Mouse (Mus musculus) neural tube, embryonic 15.5 days (tissue): ENCODE results near the gene Gmnc. TPM values are rescaled to one million over a fixed set of nuclear protein-coding genes. Genes with fewer than 3 reads are reported as not detected.

Experiments
- ATAC-seq: fragments of 200-750 bp; cut with Nextera tagmentation; 2 replicates; pipeline ENCODE4 v1.8.0; 2017; ENCODE audit warnings: mild to moderate bottlenecking, moderate TSS enrichment, moderate library complexity; ENCODE audit not compliant: low FRiP score
- H3K27ac ChIP-seq: fragments of 300-500 bp; sonication (generic); replicated peaks from 2 replicates; pipeline ENCODE4 v1.5.1; 2015; ENCODE audit warnings: mild to moderate bottlenecking, inconsistent platforms
- H3K27me3 ChIP-seq: fragments of 300-500 bp; sonication (generic); replicated peaks from 2 replicates; pipeline ENCODE4 v1.6.1; 2015; ENCODE audit warnings: inconsistent platforms
- H3K36me3 ChIP-seq: fragments of 300-500 bp; sonication (generic); 2 replicates; pipeline ENCODE4 v1.6.1; 2015; ENCODE audit warnings: inconsistent platforms
- H3K4me1 ChIP-seq: fragments of 300-500 bp; sonication (generic); 2 replicates; pipeline ENCODE4 v1.6.1; 2015; ENCODE audit warnings: inconsistent platforms
- H3K4me2 ChIP-seq: fragments of 300-500 bp; sonication (generic); 2 replicates; pipeline ENCODE4 v1.6.1; 2015; ENCODE audit warnings: inconsistent platforms, mild to moderate bottlenecking, moderate library complexity
- H3K4me3 ChIP-seq: fragments of 300-500 bp; sonication (generic); replicated peaks from 2 replicates; pipeline ENCODE4 v1.5.1; 2015; ENCODE audit warnings: mild to moderate bottlenecking, inconsistent platforms
- H3K9ac ChIP-seq: fragments of 300-500 bp; sonication (generic); replicated peaks from 2 replicates; pipeline ENCODE4 v1.6.1; 2015; ENCODE audit warnings: mild to moderate bottlenecking, inconsistent platforms
- H3K9me3 ChIP-seq: fragments of 300-500 bp; sonication (generic); replicated peaks from 2 replicates; pipeline ENCODE4 v1.6.1; 2016; ENCODE audit warnings: inconsistent platforms
- WGBS: fragments of 180-500 bp; shearing (Covaris S2); methylation state at CpG from one replicate; pipeline ENCODE4 v1.1.7; 2015; ENCODE audit warnings: mixed read lengths; 5-methylcytosine and 5-hydroxymethylcytosine counted together
- polyA plus RNA-seq: library from polyadenylated mRNA; unstranded; fragments of >200 nt; fragmentation: Nextera tagmentation; extraction: Ambion mirVana; gene quantifications from 2 replicates; pipeline ENCODE4 v1.2.1, GENCODE M21; 2015

Gene Gmnc
- 0.86 and 1.3 TPM in 2 replicates for polyA plus RNA-seq

DNA sequence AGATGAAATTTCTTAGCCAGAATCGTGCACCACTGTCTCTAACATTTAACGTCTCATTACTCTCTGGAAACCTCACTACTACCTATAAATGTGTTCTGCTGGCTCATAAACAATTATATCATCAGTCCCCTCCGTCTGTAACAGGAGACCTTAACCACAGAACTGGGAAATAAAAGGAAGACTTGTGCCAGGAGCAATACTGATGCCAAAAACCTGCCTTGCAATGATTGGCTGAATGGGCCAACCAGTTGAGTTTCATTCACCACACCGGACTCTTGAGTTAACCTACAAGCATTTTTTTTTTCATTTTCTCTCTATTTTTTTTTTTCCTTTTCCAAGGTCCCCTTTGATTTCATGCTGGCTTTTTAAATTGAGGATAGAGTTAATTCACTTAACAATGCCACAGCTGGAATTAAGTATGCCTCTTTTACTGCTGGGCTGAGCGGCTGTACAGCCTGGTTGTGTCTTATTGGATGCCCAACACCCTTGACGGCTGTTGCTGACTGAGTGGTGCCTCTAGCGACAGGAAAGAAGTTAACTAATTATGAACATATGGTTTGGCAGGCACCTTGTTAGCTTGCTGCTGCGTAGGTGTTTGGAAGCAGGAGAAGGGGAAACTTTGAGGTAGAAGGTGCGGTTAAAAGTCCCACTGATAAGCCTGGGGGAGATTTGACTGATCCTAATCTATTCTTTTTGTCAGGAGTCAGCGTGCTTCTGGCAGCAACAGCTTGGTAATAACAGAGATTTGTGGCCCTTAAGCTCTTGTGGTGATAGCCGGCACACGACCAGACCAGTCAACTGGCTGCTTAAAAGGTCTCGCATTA, at the start of gene Gmnc:
TSS of gene Gmnc (minus strand) at position 176 of the 824 bp plus-strand sequence.
- Histone ChIP-seq H3K27me3 (no peaks in the 10 kb centered on the region), H3K4me3 (no peak within 1 kb of the TSS), H3K27ac (no peak within 1 kb of the TSS), H3K4me2 (no peak within 1 kb of the TSS), H3K4me1 (peaks cover 12% of the 10 kb centered on the region; the same call in 1 of the 2 replicates), H3K36me3 (no peaks in the 10 kb centered on the region), H3K9ac (no peak within 1 kb of the TSS), H3K9me3 (no peaks in the 10 kb centered on the region)
- 29% methylated on average over 13 of the region's 13 CpGs for WGBS
- peak; percentile 68; the same call in 1 of the 2 replicates for ATAC-seq

DNA sequence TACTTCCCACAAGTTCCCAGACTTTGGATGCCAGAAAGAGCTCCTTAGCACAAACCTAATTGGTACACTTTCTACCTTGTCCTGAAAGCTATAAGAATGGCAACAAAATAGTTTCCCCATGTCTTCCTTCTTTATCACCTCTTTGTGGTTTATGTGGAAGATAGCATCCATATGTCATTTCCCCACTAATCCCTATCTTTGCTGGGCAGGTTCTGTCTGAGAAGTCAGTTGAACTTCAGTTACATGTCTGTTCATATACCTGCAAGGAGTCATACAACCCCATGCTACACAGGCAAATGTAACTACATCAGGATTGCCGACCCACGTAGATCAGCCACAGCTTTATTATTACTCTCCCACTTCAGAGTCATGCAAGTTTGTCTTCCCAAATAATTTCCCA, 35.8 kb upstream of the Gmnc start:
- 95% methylated on average over 2 of the region's 2 CpGs for WGBS
- Histone ChIP-seq H3K27me3 (no peaks in the 10 kb centered on the region), H3K9ac (no peak overlapping the region), H3K4me1 (no peaks in the 10 kb centered on the region), H3K27ac (no peak overlapping the region), H3K9me3 (no peaks in the 10 kb centered on the region), H3K4me3 (no peak overlapping the region), H3K4me2 (no peak overlapping the region), H3K36me3 (no peaks in the 10 kb centered on the region)
- no peak for ATAC-seq

DNA sequence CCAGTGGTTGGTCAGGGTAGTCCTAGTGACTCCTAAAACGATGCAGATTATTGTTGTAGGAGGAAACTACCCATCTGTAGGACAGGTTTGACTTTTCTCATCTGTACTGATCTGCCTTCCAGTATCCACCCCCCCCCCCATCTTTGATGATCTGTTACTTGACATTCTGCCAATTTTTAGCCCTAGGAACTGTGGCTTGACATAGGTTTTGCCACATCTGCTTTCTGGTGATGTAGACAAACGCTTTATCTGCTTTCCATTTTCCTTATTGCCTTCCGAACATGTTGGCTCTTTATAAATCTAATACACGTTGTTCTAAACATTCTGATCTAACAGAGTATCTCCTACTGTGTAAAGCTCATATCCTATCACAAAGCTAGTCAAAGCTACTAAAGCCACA, 34.8 kb upstream of the Gmnc start:
- Histone ChIP-seq H3K9ac (no peak overlapping the region), H3K27ac (no peak overlapping the region), H3K36me3 (no peaks in the 10 kb centered on the region), H3K4me1 (no peaks in the 10 kb centered on the region), H3K9me3 (no peaks in the 10 kb centered on the region), H3K4me2 (no peak overlapping the region), H3K27me3 (no peaks in the 10 kb centered on the region), H3K4me3 (no peak overlapping the region)
- 89% methylated on average over 4 of the region's 4 CpGs for WGBS
- no peak for ATAC-seq

DNA sequence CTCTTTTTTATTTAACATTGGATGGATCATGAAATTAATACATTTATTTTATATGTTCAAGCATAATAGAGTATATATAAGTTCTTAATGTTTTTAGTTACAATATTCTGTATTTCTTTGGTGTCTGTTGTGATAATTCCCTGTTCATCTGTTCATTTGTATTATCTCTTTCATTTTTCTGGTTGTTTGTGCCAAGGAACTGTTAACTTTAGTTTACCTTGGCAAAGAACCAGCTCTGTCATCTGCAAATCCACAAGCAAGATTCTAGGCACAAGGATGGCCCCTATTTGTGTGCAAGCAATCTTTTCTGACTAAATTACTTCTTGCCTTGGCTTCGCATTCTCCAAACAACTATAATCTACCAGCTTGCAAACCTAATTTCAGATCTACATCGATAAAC, 31.3 kb upstream of the Gmnc start:
- H3K4me1 ChIP-seq = no peaks in the 10 kb centered on the region
- no peak overlapping the region for H3K27ac ChIP-seq
- no peak overlapping the region for H3K4me2 ChIP-seq
- WGBS = 92% methylated on average over 2 of the region's 2 CpGs
- ATAC-seq = no peak
- no peaks in the 10 kb centered on the region for H3K27me3 ChIP-seq
- H3K36me3 ChIP-seq = no peaks in the 10 kb centered on the region
- no peaks in the 10 kb centered on the region for H3K9me3 ChIP-seq
- no peak overlapping the region for H3K4me3 ChIP-seq
- H3K9ac ChIP-seq = no peak overlapping the region

DNA sequence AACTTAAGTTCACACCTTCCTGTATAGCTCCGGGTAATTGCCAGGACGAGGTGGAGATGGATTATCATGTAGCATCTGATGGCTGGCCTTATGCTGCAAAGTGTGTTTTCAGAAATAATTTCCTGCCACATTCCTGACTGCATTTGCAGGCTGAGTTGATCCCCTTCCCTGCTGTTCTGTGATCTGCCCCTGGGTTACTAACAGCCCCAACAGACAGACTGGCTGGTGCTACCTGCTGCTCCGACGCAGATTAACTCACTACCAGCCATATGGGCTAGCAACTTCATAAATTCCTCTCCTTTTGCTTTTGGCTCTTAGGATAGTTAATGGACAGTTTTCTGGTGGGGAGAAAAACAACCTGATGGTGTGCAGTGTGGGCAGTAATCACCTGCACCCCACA, 25.9 kb upstream of the Gmnc start:
- Histone ChIP-seq H3K4me2 (no peak overlapping the region), H3K36me3 (no peaks in the 10 kb centered on the region), H3K4me3 (no peak overlapping the region), H3K4me1 (no peaks in the 10 kb centered on the region), H3K9me3 (no peaks in the 10 kb centered on the region), H3K27ac (no peak overlapping the region), H3K9ac (no peak overlapping the region), H3K27me3 (no peaks in the 10 kb centered on the region)
- ATAC-seq = no peak
- WGBS = 49% methylated on average over 4 of the region's 4 CpGs

DNA sequence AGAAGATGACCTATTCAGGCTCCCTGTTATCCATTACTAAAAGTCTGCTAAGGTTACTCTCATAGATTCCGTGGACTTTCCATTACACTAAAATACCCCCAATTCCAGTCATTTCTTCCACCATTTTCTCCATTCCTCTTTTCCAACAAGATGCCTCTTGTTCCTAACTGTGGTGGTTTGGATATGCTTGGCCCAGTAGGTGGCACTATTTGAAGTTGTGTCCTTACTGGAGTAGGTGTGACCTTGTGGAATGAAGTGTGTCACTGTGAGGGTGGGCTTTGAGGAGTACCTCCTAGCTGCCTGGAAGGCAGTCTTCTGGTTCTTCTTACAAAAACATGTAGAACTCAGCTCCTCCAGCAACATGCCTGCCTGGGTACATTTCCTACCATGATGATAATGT, 11.3 kb upstream of the Gmnc start:
- no peak overlapping the region for H3K4me3 ChIP-seq
- H3K4me2 ChIP-seq = no peak overlapping the region
- H3K9ac ChIP-seq = no peak overlapping the region
- WGBS = 94% methylated on average over 1 of the region's 1 CpGs
- no peaks in the 10 kb centered on the region for H3K36me3 ChIP-seq
- H3K4me1 ChIP-seq = peaks cover 10% of the 10 kb centered on the region
- no peaks in the 10 kb centered on the region for H3K27me3 ChIP-seq
- ATAC-seq = no peak
- no peaks in the 10 kb centered on the region for H3K9me3 ChIP-seq
- no peak overlapping the region for H3K27ac ChIP-seq

DNA sequence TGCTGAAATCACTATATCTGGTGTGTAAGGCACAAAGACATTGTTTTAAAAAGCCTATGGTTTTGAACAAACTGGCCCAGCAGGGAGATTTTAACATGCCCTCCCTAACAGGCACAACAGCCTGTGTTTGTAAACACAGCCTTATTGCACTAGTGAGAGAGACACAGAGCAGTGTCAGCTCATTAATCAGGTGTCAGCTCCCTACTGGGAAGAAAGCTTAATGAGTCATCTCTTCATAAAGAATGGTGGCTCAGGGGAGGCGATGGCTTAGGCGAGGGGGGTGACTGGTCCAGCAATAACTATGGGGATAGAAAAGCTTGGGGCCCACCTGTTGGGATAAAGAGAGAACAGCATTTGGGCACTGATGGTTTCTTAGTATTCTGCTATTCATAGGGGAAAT, 8.1 kb upstream of the Gmnc start:
- 11% methylated on average over 2 of the region's 2 CpGs for WGBS
- no peaks in the 10 kb centered on the region for H3K27me3 ChIP-seq
- H3K9ac ChIP-seq = no peak overlapping the region
- H3K4me2 ChIP-seq = no peak overlapping the region
- peak; percentile 88 for ATAC-seq
- H3K4me1 ChIP-seq = peaks cover 10% of the 10 kb centered on the region
- H3K27ac ChIP-seq = 0 out of 2 replicates have a peak overlapping the region, but pooled peaks have one; percentile 34
- no peak overlapping the region for H3K4me3 ChIP-seq
- H3K9me3 ChIP-seq = no peaks in the 10 kb centered on the region
- no peaks in the 10 kb centered on the region for H3K36me3 ChIP-seq

DNA sequence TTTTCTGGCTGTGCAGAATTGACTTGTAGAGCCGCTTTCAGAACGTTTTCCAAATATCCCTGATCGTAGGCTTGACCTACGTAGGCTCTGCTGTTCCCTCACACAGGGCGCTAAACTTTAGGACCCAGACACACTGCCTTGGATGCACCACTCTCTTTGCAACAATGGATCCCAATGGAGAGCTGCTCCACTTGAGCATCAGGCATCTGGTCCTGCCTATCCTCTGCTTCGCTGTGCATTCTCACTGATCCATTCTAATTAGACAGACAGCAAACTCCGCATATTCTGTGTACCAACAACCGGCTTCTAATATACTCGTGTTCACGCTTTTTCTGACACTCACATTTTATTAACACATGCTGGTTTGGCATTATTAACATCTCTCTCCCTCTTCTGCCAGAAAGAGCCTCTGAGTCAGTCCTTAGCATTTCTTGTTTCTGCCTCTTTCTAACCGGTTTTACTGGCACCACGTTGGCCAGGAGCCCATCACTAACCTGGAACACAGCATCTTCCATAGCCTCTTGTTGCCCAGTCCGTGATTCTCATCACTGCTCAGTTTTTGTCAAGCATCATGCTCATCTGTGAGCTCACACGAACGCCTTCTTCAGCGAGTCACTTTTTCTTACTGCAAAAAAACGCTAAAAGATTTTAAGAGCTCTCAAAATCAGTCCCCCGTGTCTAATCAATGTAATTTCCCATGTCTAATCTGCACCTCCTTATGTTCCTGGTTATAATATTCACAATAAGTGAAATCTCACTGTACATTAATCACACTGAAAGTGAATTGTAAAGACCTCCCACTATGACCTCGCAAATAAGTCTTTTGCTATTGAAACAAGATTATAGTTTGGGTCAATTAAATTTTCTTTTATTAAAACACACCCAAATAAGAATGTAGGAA, 1.8 kb downstream of the Gmnc start:
- H3K27me3 ChIP-seq = no peaks in the 10 kb centered on the region
- peak; percentile 63; the same call in 1 of the 2 replicates for ATAC-seq
- H3K27ac ChIP-seq = no peak overlapping the region
- 52% methylated on average over 19 of the region's 19 CpGs for WGBS
- H3K4me1 ChIP-seq = peaks cover 12% of the 10 kb centered on the region; the same call in 1 of the 2 replicates
- H3K9me3 ChIP-seq = no peaks in the 10 kb centered on the region
- peak overlapping the region; percentile 43 for H3K4me2 ChIP-seq
- no peak overlapping the region for H3K9ac ChIP-seq
- H3K36me3 ChIP-seq = no peaks in the 10 kb centered on the region
- H3K4me3 ChIP-seq = no peak overlapping the region

DNA sequence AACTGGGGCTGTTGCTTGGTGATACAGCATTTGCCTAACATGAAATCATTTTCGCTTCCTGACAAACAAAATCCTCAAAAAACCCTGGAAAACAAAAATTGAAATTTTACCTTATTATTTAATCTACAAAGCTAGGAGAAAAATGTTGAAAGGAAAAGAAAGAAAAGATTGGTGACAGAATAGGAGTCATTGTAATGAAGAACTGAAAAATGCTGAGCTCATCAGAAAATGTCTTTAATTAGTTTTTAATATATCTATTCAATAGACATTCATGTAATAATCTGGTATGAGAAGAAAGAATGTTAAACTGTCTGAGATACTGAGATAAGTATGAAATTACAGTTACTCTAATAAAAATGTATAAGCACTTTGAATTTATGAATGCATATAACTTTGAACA, 3.3 kb downstream of the Gmnc start:
- 98% methylated on average over 1 of the region's 1 CpGs for WGBS
- no peaks in the 10 kb centered on the region for H3K36me3 ChIP-seq
- no peak overlapping the region for H3K27ac ChIP-seq
- no peak overlapping the region for H3K9ac ChIP-seq
- no peaks in the 10 kb centered on the region for H3K9me3 ChIP-seq
- H3K4me2 ChIP-seq = no peak overlapping the region
- H3K27me3 ChIP-seq = no peaks in the 10 kb centered on the region
- H3K4me3 ChIP-seq = no peak overlapping the region
- H3K4me1 ChIP-seq = peaks cover 12% of the 10 kb centered on the region; the same call in 1 of the 2 replicates
- ATAC-seq = no peak

DNA sequence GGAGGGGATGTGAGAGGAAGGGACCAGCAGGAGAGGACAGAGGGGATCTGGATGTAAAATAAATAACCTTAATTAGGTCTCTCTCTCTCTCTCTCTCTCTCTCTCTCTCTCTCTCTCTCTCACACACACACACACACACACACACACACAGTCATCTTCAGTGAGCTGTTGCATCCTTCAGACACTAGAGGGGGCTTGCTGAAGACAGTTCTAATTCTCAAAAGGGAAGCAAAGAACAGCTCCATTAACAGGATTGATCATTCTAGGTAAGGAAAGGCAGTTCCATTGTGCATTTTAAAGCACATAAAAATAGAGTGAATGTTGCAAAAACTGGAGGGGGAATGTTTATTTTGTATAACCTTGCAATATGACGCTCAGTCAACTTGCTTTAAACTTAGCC, 5.7 kb downstream of the Gmnc start:
- no peak overlapping the region for H3K27ac ChIP-seq
- no peak overlapping the region for H3K4me2 ChIP-seq
- H3K4me1 ChIP-seq = 0 out of 2 replicates have a peak, but pooled peaks cover 5% of the 10 kb centered on the region
- H3K27me3 ChIP-seq = no peaks in the 10 kb centered on the region
- H3K9ac ChIP-seq = no peak overlapping the region
- WGBS = 95% methylated on average over 1 of the region's 1 CpGs
- no peaks in the 10 kb centered on the region for H3K36me3 ChIP-seq
- no peaks in the 10 kb centered on the region for H3K9me3 ChIP-seq
- no peak for ATAC-seq
- no peak overlapping the region for H3K4me3 ChIP-seq

DNA sequence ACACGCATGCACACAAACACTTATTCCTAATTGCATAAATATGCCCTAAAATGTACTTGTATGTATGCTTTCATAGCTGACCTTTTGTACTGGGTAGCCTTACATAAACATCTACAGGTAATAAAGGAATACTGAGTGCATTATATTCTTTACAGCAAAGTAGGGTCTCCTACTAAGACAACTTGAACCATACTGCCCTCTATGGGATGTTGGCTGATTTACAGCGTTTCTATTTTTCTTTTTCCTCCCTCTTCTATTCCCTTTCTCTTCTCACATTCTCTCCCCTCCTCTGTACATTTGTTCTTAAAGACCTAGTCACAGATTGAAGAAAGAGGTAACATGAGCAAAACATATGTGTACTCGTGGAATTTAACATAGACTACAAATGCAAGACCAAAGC, 9.3 kb downstream of the Gmnc start:
- Histone ChIP-seq H3K4me2 (no peak overlapping the region), H3K27ac (no peak overlapping the region), H3K4me1 (no peaks in the 10 kb centered on the region), H3K4me3 (no peak overlapping the region), H3K9me3 (no peaks in the 10 kb centered on the region), H3K9ac (no peak overlapping the region), H3K27me3 (no peaks in the 10 kb centered on the region), H3K36me3 (no peaks in the 10 kb centered on the region)
- 37% methylated on average over 3 of the region's 3 CpGs for WGBS
- ATAC-seq = no peak
